Mouse (Mus musculus): Measurements from ENCODE around the gene Gipr. TPM values are rescaled to one million over a fixed set of nuclear protein-coding genes. Genes with fewer than 3 reads are reported as not detected.

The Gipr gene
- total RNA-seq, 4 experiments from 2014 or later: 1.2 to 2.5 (median 1.5) TPM

Small RNAs within 50 kb of the gene (microRNA-seq; reads per million reads assigned to microRNA genes)
- gene Mir330: 9,862 to 11,977 reads per million in 2 experiments

Other genes starting within 250 kb of the Gipr start
- gene Nova2, start 240.2 kb downstream of the Gipr start, total RNA-seq (2022): 10 to 100 TPM; 67.1 to 75.1 (median 69.9) TPM
- 1 to 10 TPM in 2 of 4 experiments, under 1 TPM in 2; 0.53 to 1.3 (median 1.0) TPM for gene Nanos2, start 178.7 kb downstream of the Gipr start, total RNA-seq (2022)
- 10 to 100 TPM; 54.2 to 60.5 (median 57.6) TPM for gene Mypop, start 174.9 kb downstream of the Gipr start, total RNA-seq (2022)
- 10 to 100 TPM; 51.2 to 54.1 (median 53.2) TPM for gene Irf2bp1, start 162.1 kb downstream of the Gipr start, total RNA-seq (2022)
- gene Foxa3, start 142.6 kb downstream of the Gipr start, total RNA-seq (2022): not detected
- gene Sympk, start 141.8 kb downstream of the Gipr start, total RNA-seq (2022): 100 to 1,000 TPM; 104 to 113 (median 111) TPM
- under 1 TPM in 3 of 4 experiments, not detected in 1; 0.24 to 0.79 (median 0.32) TPM for gene Rsph6a, start 111.4 kb downstream of the Gipr start, total RNA-seq (2022)
- gene Dmwd, start 89.9 kb downstream of the Gipr start, total RNA-seq (2022): 100 to 1,000 TPM; 139 to 148 (median 143) TPM
- gene Dmpk, start 82.3 kb downstream of the Gipr start, total RNA-seq (2022): 10 to 100 TPM; 25.0 to 39.7 (median 31.6) TPM
- gene Six5, start 71.5 kb downstream of the Gipr start, total RNA-seq (2022): 1 to 10 TPM; 2.0 to 2.5 (median 2.3) TPM
- gene Gm4969, start 47.8 kb downstream of the Gipr start, total RNA-seq (2022): under 1 TPM in 3 of 4 experiments, not detected in 1; 0.37 to 0.68 (median 0.48) TPM
- gene Fbxo46, start 46.3 kb downstream of the Gipr start, total RNA-seq (2022): 10 to 100 TPM; 13.2 to 15.7 (median 14.2) TPM
- gene Qpctl, start 16.8 kb downstream of the Gipr start, total RNA-seq (2022): 10 to 100 TPM; 16.5 to 19.2 (median 18.6) TPM
- 10 to 100 TPM; 73.5 to 79.4 (median 76.1) TPM for gene Snrpd2, start 16.4 kb downstream of the Gipr start, total RNA-seq (2022)
- gene Eml2, start 10.3 kb upstream of the Gipr start, total RNA-seq (2022): 100 to 1,000 TPM; 159 to 188 (median 167) TPM
- gene Gpr4, start 46.4 kb upstream of the Gipr start, total RNA-seq (2022): 1 to 10 TPM; 2.2 to 2.7 (median 2.5) TPM
- gene Opa3, start 62.2 kb upstream of the Gipr start, total RNA-seq (2022): 10 to 100 TPM; 40.2 to 46.7 (median 43.1) TPM
- gene Vasp, start 105.7 kb upstream of the Gipr start, total RNA-seq (2022): 10 to 100 TPM; 13.6 to 16.9 (median 15.6) TPM
- gene Ppm1n, start 113.9 kb upstream of the Gipr start, total RNA-seq (2022): under 1 TPM in 1 of 4 experiments, not detected in 3; 0.68 TPM
- gene Rtn2, start 116.5 kb upstream of the Gipr start, total RNA-seq (2022): 100 to 1,000 TPM; 108 to 133 (median 114) TPM
- 10 to 100 TPM; 11.1 to 15.1 (median 13.8) TPM for gene Fosb, start 143.9 kb upstream of the Gipr start, total RNA-seq (2022)
- 10 to 100 TPM; 34.9 to 42.8 (median 38.6) TPM for gene Ercc1, start 178.7 kb upstream of the Gipr start, total RNA-seq (2022)
- 10 to 100 TPM; 16.3 to 20.4 (median 17.4) TPM for gene Cd3eap, start 193.4 kb upstream of the Gipr start, total RNA-seq (2022)
- 1 to 10 TPM; 3.9 to 7.7 (median 5.9) TPM for gene Ppp1r13l, start 193.6 kb upstream of the Gipr start, total RNA-seq (2022)
- 10 to 100 TPM; 25.7 to 36.8 (median 31.0) TPM for gene Ercc2, start 215.9 kb upstream of the Gipr start, total RNA-seq (2022)
- gene Klc3, start 238.0 kb upstream of the Gipr start, total RNA-seq (2022): 1 to 10 TPM; 4.5 to 5.9 (median 5.1) TPM
- gene Ckm, start 238.6 kb upstream of the Gipr start, total RNA-seq (2022): 10 to 100 TPM in 1 of 4 experiments, 1 to 10 TPM in 2, not detected in 1; 3.1 to 12.8 (median 9.4) TPM

Measured in left cerebral cortex, adult 8-10 months (tissue).